Mouse (Mus musculus) limb, embryonic 13.5 days (tissue): ENCODE measurements at regions not wholly inside any gene's neighbourhood (a gene's known extent, or its start where the extent isn't known, plus 50 kb on each side); places are given as distances from the start of the nearest gene placed in this dataset.
A peak's percentile ranks its signal among the peaks of the same experiment; 100 is the strongest.

ENCODE experiments used
- ATAC-seq: fragments of 200-750 bp; cut with Nextera tagmentation; 2 replicates; pipeline ENCODE4 v1.8.0; 2017; ENCODE audit warnings: low read depth, moderate number of reproducible peaks, moderate TSS enrichment; ENCODE audit not compliant: low FRiP score
- H3K27ac ChIP-seq: fragments of 300-500 bp; sonication (generic); 2 replicates; pipeline ENCODE4 v1.5.1; 2015; ENCODE audit warnings: inconsistent platforms, mild to moderate bottlenecking, moderate library complexity
- H3K27me3 ChIP-seq: fragments of 300-500 bp; sonication (generic); 2 replicates; pipeline ENCODE4 v1.6.1; 2015; ENCODE audit warnings: mild to moderate bottlenecking, inconsistent platforms
- H3K36me3 ChIP-seq: fragments of 300-500 bp; sonication (generic); 2 replicates; pipeline ENCODE4 v1.6.1; 2015; ENCODE audit warnings: inconsistent platforms, mild to moderate bottlenecking, moderate library complexity
- H3K4me1 ChIP-seq: fragments of 300-500 bp; sonication (generic); 2 replicates; pipeline ENCODE4 v1.6.1; 2015; ENCODE audit warnings: inconsistent platforms
- H3K4me2 ChIP-seq: fragments of 300-500 bp; sonication (generic); replicated peaks from 2 replicates; pipeline ENCODE4 v1.6.1; 2015; ENCODE audit warnings: inconsistent platforms, mild to moderate bottlenecking, moderate library complexity
- H3K4me3 ChIP-seq: fragments of 300-500 bp; sonication (generic); 2 replicates; pipeline ENCODE4 v1.5.1; 2015; ENCODE audit warnings: moderate library complexity, mild to moderate bottlenecking, inconsistent platforms
- H3K9ac ChIP-seq: fragments of 300-500 bp; sonication (generic); 2 replicates; pipeline ENCODE4 v1.6.1; 2015; ENCODE audit warnings: mild to moderate bottlenecking, inconsistent platforms
- H3K9me3 ChIP-seq: fragments of 300-500 bp; sonication (generic); 2 replicates; pipeline ENCODE4 v1.6.1; 2016; ENCODE audit warnings: inconsistent platforms
- WGBS: fragments of 180-500 bp; shearing (Covaris S2); methylation state at CpG from one replicate; pipeline ENCODE4 v1.1.7; 2015; 5-methylcytosine and 5-hydroxymethylcytosine counted together

GRCm38 (mm10) chr5:118413428-118414282 lies 146.8 kb upstream of the Med13l start:
- H3K4me3 ChIP-seq, result no peak overlapping the region
- peaks cover 7% of the 10 kb centered on the region for H3K4me1 ChIP-seq
- peak; percentile 97 for ATAC-seq
- H3K27ac ChIP-seq, result 0 out of 2 replicates have a peak overlapping the region, but pooled peaks have one; percentile 1
- H3K27me3 ChIP-seq, result no peaks in the 10 kb centered on the region
- H3K9me3 ChIP-seq, result no peaks in the 10 kb centered on the region
- peak overlapping the region; percentile 23; the same call in 1 of the 2 replicates for H3K4me2 ChIP-seq
- 54% methylated on average over 13 of the region's 13 CpGs for WGBS
- H3K36me3 ChIP-seq, result no peaks in the 10 kb centered on the region
- H3K9ac ChIP-seq, result no peak overlapping the region

- H3K4me3 ChIP-seq, result no peak overlapping the region
- H3K27me3 ChIP-seq, result no peaks in the 10 kb centered on the region
- ATAC-seq, result no peak
- peaks cover 26% of the 10 kb centered on the region for H3K4me1 ChIP-seq
- H3K9me3 ChIP-seq, result no peaks in the 10 kb centered on the region
- H3K36me3 ChIP-seq, result no peaks in the 10 kb centered on the region
- 74% methylated on average over 7 of the region's 7 CpGs for WGBS
- H3K4me2 ChIP-seq, result no peak overlapping the region
- no peak overlapping the region for H3K9ac ChIP-seq
- no peak overlapping the region for H3K27ac ChIP-seq
Observed at GRCm38 (mm10) chr5:118419344-118420037, 141.0 kb upstream of the Med13l start.

- peak overlapping the region; percentile 21; the same call in 1 of the 2 replicates for H3K9ac ChIP-seq
- H3K9me3 ChIP-seq, result no peaks in the 10 kb centered on the region
- H3K36me3 ChIP-seq, result no peaks in the 10 kb centered on the region
- peak overlapping the region; percentile 27 for H3K4me3 ChIP-seq
- peak; percentile 84 for ATAC-seq
- WGBS, result 36% methylated on average over 32 of the region's 32 CpGs
- H3K4me1 ChIP-seq, result peaks cover 37% of the 10 kb centered on the region
- H3K27ac ChIP-seq, result peak overlapping the region; percentile 80
- H3K27me3 ChIP-seq, result no peaks in the 10 kb centered on the region
- H3K4me2 ChIP-seq, result peak overlapping the region; percentile 62
Observed at GRCm38 (mm10) chr5:118421884-118422821, 138.3 kb upstream of the Med13l start.

GRCm38 (mm10) chr5:118424177-118424576 lies 136.3 kb upstream of the Med13l start:
- 66% methylated on average over 3 of the region's 3 CpGs for WGBS
- H3K36me3 ChIP-seq, result no peaks in the 10 kb centered on the region
- no peak for ATAC-seq
- no peak overlapping the region for H3K4me2 ChIP-seq
- no peak overlapping the region for H3K4me3 ChIP-seq
- peak overlapping the region; percentile 28; the same call in 1 of the 2 replicates for H3K27ac ChIP-seq
- no peaks in the 10 kb centered on the region for H3K27me3 ChIP-seq
- H3K9ac ChIP-seq, result no peak overlapping the region
- H3K4me1 ChIP-seq, result peaks cover 37% of the 10 kb centered on the region
- H3K9me3 ChIP-seq, result no peaks in the 10 kb centered on the region

- 33% methylated on average over 9 of the region's 9 CpGs for WGBS
- H3K27ac ChIP-seq, result peak overlapping the region; percentile 76
- no peak overlapping the region for H3K9ac ChIP-seq
- H3K36me3 ChIP-seq, result no peaks in the 10 kb centered on the region
- H3K9me3 ChIP-seq, result no peaks in the 10 kb centered on the region
- no peaks in the 10 kb centered on the region for H3K27me3 ChIP-seq
- H3K4me2 ChIP-seq, result no peak overlapping the region
- ATAC-seq, result 0 out of 2 replicates have a peak, but pooled peaks have one; percentile 38
- H3K4me3 ChIP-seq, result no peak overlapping the region
- H3K4me1 ChIP-seq, result peaks cover 37% of the 10 kb centered on the region
Observed at GRCm38 (mm10) chr5:118424764-118425568, 135.5 kb upstream of the Med13l start.

- Histone ChIP-seq H3K4me2 (no peak overlapping the region), H3K4me3 (no peak overlapping the region), H3K4me1 (peaks cover 34% of the 10 kb centered on the region), H3K9ac (no peak overlapping the region), H3K27me3 (no peaks in the 10 kb centered on the region), H3K9me3 (no peaks in the 10 kb centered on the region; the same call in 1 of the 2 replicates), H3K36me3 (no peaks in the 10 kb centered on the region), H3K27ac (no peak overlapping the region)
- ATAC-seq, result no peak
- WGBS, result 55% methylated on average over 5 of the region's 5 CpGs
Observed at GRCm38 (mm10) chr5:118426673-118427072, 133.8 kb upstream of the Med13l start.

- WGBS, result 72% methylated on average over 18 of the region's 18 CpGs
- no peak for ATAC-seq
Observed at GRCm38 (mm10) chr5:118428323-118429095, 132.0 kb upstream of the Med13l start.

GRCm38 (mm10) chr5:118433599-118433998 lies 126.9 kb upstream of the Med13l start:
- Histone ChIP-seq H3K4me1 (peaks cover 27% of the 10 kb centered on the region), H3K36me3 (no peaks in the 10 kb centered on the region), H3K27me3 (peaks cover 28% of the 10 kb centered on the region), H3K27ac (no peak overlapping the region), H3K9me3 (no peaks in the 10 kb centered on the region; the same call in 1 of the 2 replicates), H3K4me3 (no peak overlapping the region), H3K4me2 (no peak overlapping the region), H3K9ac (no peak overlapping the region)
- 53% methylated on average over 4 of the region's 4 CpGs for WGBS
- no peak for ATAC-seq

More at GRCm38 (mm10) chr5:118428323-118429095, 132.0 kb upstream of the Med13l start:
- Histone ChIP-seq H3K27me3 (peaks cover 5% of the 10 kb centered on the region; the same call in 1 of the 2 replicates), H3K27ac (no peak overlapping the region), H3K4me1 (peaks cover 17% of the 10 kb centered on the region), H3K4me2 (no peak overlapping the region), H3K4me3 (no peak overlapping the region), H3K9ac (no peak overlapping the region), H3K36me3 (no peaks in the 10 kb centered on the region), H3K9me3 (no peaks in the 10 kb centered on the region; the same call in 1 of the 2 replicates)

GRCm38 (mm10) chr5:118434718-118435555 lies 125.5 kb upstream of the Med13l start:
- WGBS, result 24% methylated on average over 20 of the region's 20 CpGs

GRCm38 (mm10) chr5:118435556-118435950 lies 124.9 kb upstream of the Med13l start:
- Histone ChIP-seq H3K4me1 (peaks cover 27% of the 10 kb centered on the region), H3K9me3 (no peaks in the 10 kb centered on the region; the same call in 1 of the 2 replicates), H3K4me2 (peak overlapping the region; percentile 19; the same call in 1 of the 2 replicates), H3K36me3 (no peaks in the 10 kb centered on the region), H3K27me3 (peaks cover 28% of the 10 kb centered on the region), H3K27ac (no peak overlapping the region), H3K4me3 (no peak overlapping the region), H3K9ac (no peak overlapping the region)
- no peak for ATAC-seq
- WGBS, result 28% methylated on average over 7 of the region's 7 CpGs

More at GRCm38 (mm10) chr5:118434718-118435555, 125.5 kb upstream of the Med13l start:
- H3K4me3 ChIP-seq, result no peak overlapping the region
- peak overlapping the region; percentile 19; the same call in 1 of the 2 replicates for H3K4me2 ChIP-seq
- H3K9ac ChIP-seq, result no peak overlapping the region
- peaks cover 28% of the 10 kb centered on the region for H3K27me3 ChIP-seq
- H3K27ac ChIP-seq, result no peak overlapping the region
- ATAC-seq, result no peak
- no peaks in the 10 kb centered on the region; the same call in 1 of the 2 replicates for H3K9me3 ChIP-seq
- peaks cover 27% of the 10 kb centered on the region for H3K4me1 ChIP-seq
- H3K36me3 ChIP-seq, result no peaks in the 10 kb centered on the region
